8 mouse cellular contexts compared by ENCODE assay signal in genomic region chr5:140826796-140827195, GRCm38 (mm10). TPM values are rescaled to one million over a fixed set of nuclear protein-coding genes. Genes with fewer than 3 reads are reported as not detected.
DNase-seq lines count a peak whose midpoint lies in the region; ATAC-seq and TF ChIP-seq lines count a peak whose summit lies in the region.
"Had no signal": no experiment of that assay in that cellular context is flagged by ENCODE, and none has a peak within 500 bp of the region (broad histone marks: within the 10 kb centered on the region; RNA-seq: fewer than 3 reads in every experiment).

No protein-coding gene starts in this region.

- no peak overlapping the region for H3K4me3 ChIP-seq in heart, embryonic 16.5 days (ENCODE audit: low read length)
- no peak overlapping the region for H3K4me3 ChIP-seq in midbrain, embryonic 13.5 days (replicated peaks)
- H3K4me3 ChIP-seq in midbrain, embryonic 11.5 days (ENCODE audit: low read depth, low read length) = no peak overlapping the region
- H3K4me3 ChIP-seq in stomach, postnatal 0 days (ENCODE audit: low read depth, low read length) = no peak overlapping the region
- H3K4me3 ChIP-seq: stomach, embryonic 15.5 days had no signal

- H3K9me3 ChIP-seq in heart, embryonic 16.5 days (replicated peaks; ENCODE audit: control insufficient read depth, low read length) = no peaks in the 10 kb centered on the region
- no peaks in the 10 kb centered on the region for H3K9me3 ChIP-seq in midbrain, embryonic 13.5 days
- H3K9me3 ChIP-seq in midbrain, embryonic 11.5 days (ENCODE audit: control insufficient read depth, low read length) = no peaks in the 10 kb centered on the region
- H3K9me3 ChIP-seq in stomach, postnatal 0 days (ENCODE audit: control insufficient read depth, low read length) = no peaks in the 10 kb centered on the region
- H3K9me3 ChIP-seq: stomach, embryonic 15.5 days had no signal

- no peaks in the 10 kb centered on the region for H3K27me3 ChIP-seq in heart, embryonic 16.5 days (ENCODE audit: control insufficient read depth, insufficient read depth, low read length)
- no peaks in the 10 kb centered on the region for H3K27me3 ChIP-seq in midbrain, embryonic 13.5 days
- no peaks in the 10 kb centered on the region for H3K27me3 ChIP-seq in midbrain, embryonic 11.5 days (ENCODE audit: control insufficient read depth, insufficient read depth, low read length)
- no peaks in the 10 kb centered on the region for H3K27me3 ChIP-seq in stomach, postnatal 0 days (ENCODE audit: control insufficient read depth, insufficient read depth, low read length)
- H3K27me3 ChIP-seq: stomach, embryonic 15.5 days had no signal

- peaks cover 4% of the 10 kb centered on the region; the same call in 1 of the 2 replicates for H3K36me3 ChIP-seq in heart, embryonic 16.5 days (ENCODE audit: control insufficient read depth, insufficient read depth)
- peaks cover 6% of the 10 kb centered on the region; the same call in 1 of the 2 replicates for H3K36me3 ChIP-seq in midbrain, embryonic 13.5 days
- H3K36me3 ChIP-seq in midbrain, embryonic 11.5 days (ENCODE audit: control insufficient read depth, insufficient read depth, low read length) = no peaks in the 10 kb centered on the region
- no peaks in the 10 kb centered on the region for H3K36me3 ChIP-seq in stomach, postnatal 0 days (ENCODE audit: control insufficient read depth, insufficient read depth, low read length)
- H3K36me3 ChIP-seq: stomach, embryonic 15.5 days had no signal

- H3K4me1 ChIP-seq in heart, embryonic 16.5 days (ENCODE audit: control insufficient read depth, insufficient read depth, low read length) = peaks cover 61% of the 10 kb centered on the region
- peaks cover 43% of the 10 kb centered on the region for H3K4me1 ChIP-seq in midbrain, embryonic 13.5 days (replicated peaks)
- peaks cover 14% of the 10 kb centered on the region for H3K4me1 ChIP-seq in midbrain, embryonic 11.5 days (ENCODE audit: control insufficient read depth, insufficient read depth, low read length)
- no peaks in the 10 kb centered on the region for H3K4me1 ChIP-seq in stomach, postnatal 0 days (replicated peaks; ENCODE audit: control insufficient read depth, insufficient read depth)

- DNase-seq in heart, adult 8-10 months (ENCODE audit: low spot score) = no peak
- no peak for DNase-seq in midbrain, embryonic 11.5 days (ENCODE audit: low spot score, missing footprints)
- peak; percentile 42 for DNase-seq in kidney, postnatal 10 days
- no peak for DNase-seq in stomach, postnatal 0 days (ENCODE audit: low spot score)
- no peak for DNase-seq in thymus, postnatal 4 days

- peak overlapping the region; percentile 30; the same call in 1 of the 2 replicates for H3K27ac ChIP-seq in heart, embryonic 16.5 days (ENCODE audit: low read length)
- H3K27ac ChIP-seq in midbrain, embryonic 13.5 days = 0 out of 2 replicates have a peak overlapping the region, but pooled peaks have one; percentile 49
- H3K27ac ChIP-seq in midbrain, embryonic 11.5 days (ENCODE audit: low read depth, low read length) = no peak overlapping the region
- H3K27ac ChIP-seq in stomach, postnatal 0 days (replicated peaks) = 0 out of 2 replicates have a peak overlapping the region, but pooled peaks have one; percentile 8

- TF ChIP-seq EP300 in stomach, postnatal 0 days (optimal IDR thresholded peaks at IDR 0.05) = no peak

- WGBS in heart, embryonic 16.5 days = 13% methylated on average over 1 of the region's 1 CpGs
- 16% methylated on average over 1 of the region's 1 CpGs for WGBS in midbrain, embryonic 13.5 days
- 5% methylated on average over 1 of the region's 1 CpGs for WGBS in midbrain, embryonic 11.5 days
- WGBS in stomach, postnatal 0 days = 54% methylated on average over 1 of the region's 1 CpGs

- TF ChIP-seq CTCF in stomach, postnatal 0 days (IDR thresholded peaks at IDR 0.05; ENCODE audit: low read depth) = no peak

- H3K4me2 ChIP-seq in heart, embryonic 16.5 days (ENCODE audit: low read depth, low read length) = peak overlapping the region; percentile 27; the same call in 1 of the 2 replicates
- peak overlapping the region; percentile 90 for H3K4me2 ChIP-seq in midbrain, embryonic 13.5 days (replicated peaks)
- H3K4me2 ChIP-seq in midbrain, embryonic 11.5 days = no peak overlapping the region
- H3K4me2 ChIP-seq in stomach, postnatal 0 days (replicated peaks; ENCODE audit: low read depth) = no peak overlapping the region; the same call in 1 of the 2 replicates

- no peak for ATAC-seq in heart, embryonic 16.5 days (replicated peaks; ENCODE audit: extremely low read depth, insufficient read depth, low FRiP score)
- ATAC-seq in midbrain, embryonic 13.5 days = no peak
- no peak for ATAC-seq in midbrain, embryonic 11.5 days (ENCODE audit: low FRiP score)
- ATAC-seq in stomach, postnatal 0 days (ENCODE audit: low FRiP score, low TSS enrichment) = no peak

- 0 out of 2 replicates have a peak overlapping the region, but pooled peaks have one; percentile 33 for H3K9ac ChIP-seq in heart, embryonic 16.5 days (ENCODE audit: low read length)
- peak overlapping the region; percentile 37; the same call in 1 of the 2 replicates for H3K9ac ChIP-seq in midbrain, embryonic 13.5 days (replicated peaks)
- H3K9ac ChIP-seq in midbrain, embryonic 11.5 days (ENCODE audit: low read length) = no peak overlapping the region
- no peak overlapping the region for H3K9ac ChIP-seq in stomach, postnatal 0 days (ENCODE audit: low read length)
- H3K9ac ChIP-seq: stomach, embryonic 15.5 days had no signal

RNA-seq across cellular contexts. Expression of gene Gna12, which starts 3.4 kb away (rescaled TPM):
- 7.1 and 11.0 TPM in 2 replicates for polyA plus RNA-seq in heart, embryonic 16.5 days (2015; fragmentation: Nextera tagmentation; extraction: Ambion mirVana)
- total RNA-seq in heart, adult 8-10 months (2022) = 100 to 1,000 TPM; 124 to 170 (median 134) TPM
- polyA plus RNA-seq in midbrain, embryonic 13.5 days (2015; fragmentation: Nextera tagmentation; extraction: Ambion mirVana) = 12.0 and 12.1 TPM in 2 replicates
- polyA plus RNA-seq in midbrain, embryonic 11.5 days (2014; fragmentation: Nextera tagmentation; extraction: Ambion mirVana) = 25.8 and 33.4 TPM in 2 replicates
- polyA plus RNA-seq in stomach, postnatal 0 days (2015; fragmentation: Nextera tagmentation; extraction: Ambion mirVana) = 19.6 and 24.8 TPM in 2 replicates

Comparison
In these comparisons a context has a peak if more than half of its experiments do, and no peak if none do; other contexts are left out.
1. H3K4me2 ChIP-seq: peak in heart, embryonic 16.5 days (single experiment) and midbrain, embryonic 13.5 days (single experiment); none in midbrain, embryonic 11.5 days (single experiment) and stomach, postnatal 0 days (single experiment).
2. H3K9ac ChIP-seq: peak in heart, embryonic 16.5 days (single experiment) and midbrain, embryonic 13.5 days (single experiment); none in midbrain, embryonic 11.5 days (single experiment) and stomach, postnatal 0 days (single experiment).